Mouse (Mus musculus): ENCODE data around the gene Apln. TPM values are rescaled to one million over a fixed set of nuclear protein-coding genes. Genes with fewer than 3 reads are reported as not detected.

The Apln gene
- 10 to 100 TPM in 3 of 4 experiments, 1 to 10 TPM in 1; 10.0 to 22.7 (median 13.7) TPM for total RNA-seq (2022)

GRCm38 (mm10) chrX:48034144-48035113 is at the start of gene Apln:
Gene Apln (minus strand): TSS chrX:48034853.
- peak in 1 of 2 experiments; percentile 16 for DNase-seq (ENCODE audit: low spot score in 2 of 2)

- no peak for DNase-seq (ENCODE audit: low spot score in 2 of 2)
These were observed 47.7 kb upstream of the Apln start for GRCm38 (mm10) chrX:48082364-48082763.

DNA sequence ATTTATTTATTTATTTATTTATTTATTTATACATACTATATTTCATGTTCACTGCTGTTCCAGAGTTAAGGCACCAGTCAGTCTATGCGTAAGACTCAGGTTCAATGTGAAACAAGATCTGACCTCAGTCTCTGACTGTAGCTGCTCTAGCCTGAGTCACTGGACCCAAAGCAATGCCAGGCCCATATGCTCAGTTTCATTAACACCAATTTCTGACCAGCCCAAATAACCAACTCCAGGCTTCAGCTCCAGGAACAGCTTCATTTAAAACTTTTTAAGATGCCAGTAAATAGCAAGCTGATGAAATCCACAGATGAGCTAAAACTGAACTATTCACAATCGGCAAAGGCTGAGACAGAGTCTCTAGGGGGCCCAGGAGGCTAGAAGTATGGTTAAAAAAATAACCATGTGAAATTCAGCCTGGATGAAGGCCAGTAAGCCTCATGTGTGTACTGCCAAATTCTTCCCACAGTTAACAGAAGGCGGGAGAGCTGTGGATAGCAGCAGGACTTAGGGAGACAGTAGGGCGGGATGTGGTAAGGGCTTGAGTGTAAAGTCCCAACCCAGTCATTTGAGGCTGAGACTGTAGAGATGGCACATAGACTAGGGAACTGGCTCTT is 42.3 kb upstream of the Apln start:
- peak; percentile 6 to 11 for DNase-seq (ENCODE audit: low spot score in 2 of 2)

- peak in 1 of 2 experiments; percentile 4 for DNase-seq (ENCODE audit: low spot score in 2 of 2)
These were observed 40.0 kb upstream of the Apln start for GRCm38 (mm10) chrX:48074691-48075090.

DNA sequence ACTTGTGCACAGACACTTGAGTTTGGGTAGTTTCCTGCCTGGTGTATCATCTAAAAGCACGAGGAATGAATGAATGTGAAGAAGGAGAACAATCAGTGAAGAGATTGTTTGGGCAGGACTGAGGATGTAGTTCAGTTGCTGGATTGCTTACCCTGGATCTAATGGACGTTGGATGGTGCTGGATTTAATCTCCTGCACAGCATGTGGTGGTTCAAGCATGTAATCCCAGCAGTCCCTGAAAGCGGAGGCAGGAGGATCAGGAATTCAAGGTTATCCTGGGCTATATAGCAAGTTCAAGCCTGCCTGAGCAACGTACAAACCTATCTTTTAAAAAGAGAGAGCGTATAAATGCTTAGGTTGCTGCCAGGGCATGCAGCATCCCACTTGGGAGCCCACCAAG is 37.7 kb upstream of the Apln start:
- no peak for DNase-seq (ENCODE audit: low spot score in 2 of 2)

GRCm38 (mm10) chrX:48071961-48072360 is 37.3 kb upstream of the Apln start:
- DNase-seq (ENCODE audit: low spot score in 2 of 2): no peak

DNA sequence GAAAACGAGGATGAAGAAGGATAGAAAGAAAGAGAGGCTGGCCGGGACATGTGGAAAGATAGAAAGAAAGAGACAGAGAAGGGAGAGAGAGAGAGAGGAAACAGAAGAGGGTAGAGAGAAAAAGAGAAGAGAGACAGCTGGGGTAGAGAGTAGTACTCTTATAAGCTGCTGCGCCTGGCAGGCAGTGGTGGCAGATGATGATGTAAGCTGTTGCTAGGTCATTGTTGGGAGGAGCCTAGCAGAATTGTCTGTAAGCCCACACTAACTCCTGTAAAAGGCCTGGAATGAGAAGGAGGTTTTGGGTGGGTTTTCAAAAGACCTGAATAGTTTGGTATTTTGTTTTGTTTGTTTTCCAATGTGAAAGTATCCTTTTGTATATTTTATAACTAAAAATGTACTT is 32.2 kb upstream of the Apln start:
- DNase-seq (ENCODE audit: low spot score in 2 of 2): no peak

DNA sequence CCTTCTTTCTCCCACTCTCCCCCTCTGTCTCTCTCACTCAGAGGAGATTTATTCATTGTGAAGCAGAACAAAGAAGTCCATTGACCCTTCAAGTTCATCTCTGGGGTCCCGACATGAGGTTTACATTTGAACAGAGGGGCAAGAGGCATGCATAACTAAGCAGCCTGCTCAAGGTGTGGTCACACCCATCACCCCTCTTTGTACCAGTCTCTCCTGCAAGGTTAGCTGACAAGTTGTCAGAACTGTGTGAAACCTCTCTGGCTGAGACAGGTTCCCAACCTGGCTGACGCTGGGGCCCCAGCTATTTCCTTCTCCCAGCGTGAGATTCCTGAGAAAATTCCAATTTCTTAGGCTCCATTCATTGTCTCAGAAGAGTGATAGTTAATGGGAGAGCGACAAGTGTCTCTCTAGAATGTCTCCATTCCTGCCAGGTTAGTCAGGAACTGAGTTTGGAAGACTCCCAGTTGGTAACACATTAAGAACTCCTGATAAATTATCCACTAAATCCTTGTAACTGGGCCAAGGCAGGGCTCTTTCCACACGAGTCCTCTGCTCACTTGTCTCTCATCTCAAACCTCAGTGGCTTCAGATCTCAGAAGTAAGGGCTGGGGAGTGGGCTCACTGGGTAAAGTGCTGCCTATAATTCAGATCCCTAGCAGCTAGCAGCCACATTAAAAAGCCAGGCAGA is 29.7 kb upstream of the Apln start:
- no peak for DNase-seq (ENCODE audit: low spot score in 2 of 2)

GRCm38 (mm10) chrX:48062481-48062880 is 27.8 kb upstream of the Apln start:
- no peak for DNase-seq (ENCODE audit: low spot score in 2 of 2)

DNA sequence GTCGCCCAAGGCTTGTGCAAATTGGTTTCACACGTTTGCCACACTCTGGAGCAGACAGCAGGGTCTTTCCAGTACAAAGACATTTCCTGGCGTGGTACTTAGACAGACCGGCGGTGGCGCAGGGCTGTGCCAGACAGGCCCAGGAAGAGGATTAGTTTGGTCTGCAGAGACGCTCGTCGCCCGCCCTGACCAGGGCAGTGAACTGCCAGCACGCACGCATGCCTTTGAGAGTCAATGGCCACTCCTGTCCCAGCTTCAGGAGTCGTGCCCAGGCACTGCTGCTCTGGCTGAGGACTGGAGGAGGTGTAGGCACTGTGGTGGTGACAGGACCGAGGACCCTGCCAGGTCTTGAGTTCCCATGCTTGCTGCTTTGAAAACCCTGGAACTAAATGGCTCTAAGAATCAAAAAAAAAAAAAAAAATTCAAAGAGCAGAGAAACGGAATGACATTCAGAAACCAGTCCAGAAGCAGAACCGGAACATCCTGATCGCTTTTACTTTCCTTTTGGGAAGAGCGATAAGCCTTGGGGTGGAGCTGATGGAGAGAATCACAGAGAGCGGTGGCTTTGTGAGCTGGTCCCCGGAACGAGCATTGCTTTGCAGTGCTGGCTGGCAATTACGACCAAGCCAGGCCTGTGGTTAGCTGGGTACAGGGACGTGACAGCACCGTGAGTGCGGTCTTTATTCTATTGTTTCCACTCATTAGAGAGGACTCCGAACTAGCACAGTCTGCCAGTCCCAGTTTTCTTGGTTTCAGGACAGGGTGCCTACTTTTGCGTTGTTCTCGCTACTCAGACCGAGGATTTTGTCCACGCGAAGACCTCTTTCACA is 19.7 kb upstream of the Apln start:
- peak; percentile 11 to 19 for DNase-seq (ENCODE audit: low spot score in 2 of 2)

GRCm38 (mm10) chrX:48053743-48054142 is 19.1 kb upstream of the Apln start:
- DNase-seq (ENCODE audit: low spot score in 2 of 2): no peak

DNA sequence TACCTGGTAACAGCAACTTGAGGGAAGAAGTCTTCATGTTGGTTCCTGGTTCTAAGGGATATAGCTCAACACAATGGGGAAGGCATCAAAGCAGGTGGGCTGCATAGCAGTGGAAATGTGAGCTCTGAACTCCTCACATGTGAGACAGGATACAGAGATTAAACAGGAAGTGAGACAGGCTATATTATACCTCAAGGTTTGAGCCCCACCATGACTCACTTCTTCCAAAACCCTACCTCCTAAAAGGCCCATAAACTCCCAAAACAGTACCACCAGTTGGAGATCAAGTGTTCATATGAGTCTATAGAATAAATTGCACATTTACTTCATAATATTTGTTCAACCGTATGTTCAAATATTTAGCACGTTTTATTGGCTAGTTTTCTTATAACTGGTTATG is 11.7 kb upstream of the Apln start:
- no peak for DNase-seq (ENCODE audit: low spot score in 2 of 2)

GRCm38 (mm10) chrX:48044261-48044660 is 9.6 kb upstream of the Apln start:
- no peak for DNase-seq (ENCODE audit: low spot score in 2 of 2)

GRCm38 (mm10) chrX:48042748-48043147 is 8.1 kb upstream of the Apln start:
- no peak for DNase-seq (ENCODE audit: low spot score in 2 of 2)

- no peak for DNase-seq (ENCODE audit: low spot score in 2 of 2)
These were observed 5.7 kb upstream of the Apln start for GRCm38 (mm10) chrX:48040379-48040778.

GRCm38 (mm10) chrX:48033766-48034143 is 898 bp downstream of the Apln start:
- DNase-seq (ENCODE audit: low spot score in 2 of 2): no peak

DNA sequence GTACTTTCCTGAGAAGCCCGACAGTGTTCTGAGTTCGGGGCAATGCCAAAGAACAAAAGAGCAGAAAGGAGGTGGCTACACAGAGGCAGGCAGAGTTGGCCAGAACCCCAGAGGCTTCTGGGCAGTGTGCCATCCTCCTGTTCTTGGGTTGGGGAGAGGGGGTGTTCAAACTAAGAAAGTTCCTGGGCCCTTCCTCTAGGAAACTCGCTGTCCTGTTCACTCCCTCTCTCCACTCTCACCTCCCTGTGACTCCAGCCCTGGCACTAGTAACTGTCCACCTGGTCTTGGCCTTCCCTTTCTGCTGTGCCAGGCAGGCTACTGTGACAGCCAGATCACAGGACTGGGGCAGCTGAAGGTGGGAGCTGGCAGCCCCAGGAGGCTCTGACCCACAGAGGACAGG is 1.6 kb downstream of the Apln start:
- DNase-seq (ENCODE audit: low spot score in 2 of 2): peak in 1 of 2 experiments; percentile 28

DNA sequence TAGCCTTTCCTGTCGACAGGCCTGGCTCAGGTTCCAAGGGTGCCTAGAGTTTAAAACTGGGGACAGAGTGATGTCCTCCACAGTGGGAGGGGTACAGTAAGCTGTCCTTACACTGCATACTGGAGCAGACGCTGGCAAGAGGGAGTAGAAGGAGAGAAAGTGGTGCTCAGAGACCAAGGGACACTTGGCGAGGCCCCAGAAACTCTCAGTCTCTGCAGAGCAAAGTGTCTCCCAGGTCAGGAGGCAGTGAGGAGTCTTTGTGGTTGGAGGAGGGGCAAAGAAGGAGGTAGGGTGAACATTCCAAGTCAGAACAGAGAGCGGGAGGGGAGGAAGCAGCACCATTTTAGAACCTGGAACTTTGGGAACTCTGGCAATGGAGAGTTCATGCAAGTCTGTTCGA is 2.8 kb downstream of the Apln start:
- DNase-seq (ENCODE audit: low spot score in 2 of 2): no peak

- DNase-seq (ENCODE audit: low spot score in 2 of 2): no peak
These were observed 4.1 kb downstream of the Apln start for GRCm38 (mm10) chrX:48030593-48030992.

DNA sequence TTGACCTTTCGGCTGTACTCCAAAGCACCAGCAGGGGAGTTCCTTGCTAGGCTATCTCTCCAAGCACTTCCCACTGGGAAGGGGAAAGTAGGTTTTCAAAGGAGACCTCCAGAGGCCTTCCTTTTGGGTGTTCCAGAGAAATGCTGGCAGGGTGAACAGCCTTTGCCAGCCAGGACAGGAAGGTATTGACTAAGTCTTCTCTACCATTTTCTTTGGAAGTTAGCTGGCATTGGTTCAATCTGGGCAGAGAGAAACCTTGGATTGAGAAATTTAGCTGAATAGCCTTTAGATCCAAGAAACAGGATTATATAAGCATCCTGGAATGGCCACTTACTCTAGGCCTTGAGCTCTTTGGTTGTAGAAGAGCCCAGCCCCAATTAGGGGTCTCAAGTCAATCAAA is 11.8 kb downstream of the Apln start:
- no peak for DNase-seq (ENCODE audit: low spot score in 2 of 2)

- peak; percentile 30 to 75 for DNase-seq (ENCODE audit: low spot score in 2 of 2)
These were observed 14.7 kb downstream of the Apln start for GRCm38 (mm10) chrX:48019940-48020339.

Data from layer of hippocampus, adult 8-10 months (tissue).